Mouse (Mus musculus) heart, adult 2 months (tissue): ENCODE measurements around the gene Cbln3. TPM values are rescaled to one million over a fixed set of nuclear protein-coding genes. Genes with fewer than 3 reads are reported as not detected.

Experiments
- DNase-seq, 2 experiments: peaks; one replicate each; pipeline ENCODE4 v3.0.0; 2021
- H3K27ac ChIP-seq: fragments of 200-600 bp; 2 replicates; pipeline ENCODE4 v1.8.1; 2022
- H3K27me3 ChIP-seq: fragments of 200-500 bp; 2 replicates; pipeline ENCODE4 v1.6.1; 2012; ENCODE audit warnings: mild to moderate bottlenecking, low read length, inconsistent platforms, mixed read lengths; ENCODE audit not compliant: control insufficient read depth, insufficient read depth
- H3K36me3 ChIP-seq: fragments of 200-500 bp; 2 replicates; pipeline ENCODE4 v1.6.1; 2012; ENCODE audit warnings: low read length, inconsistent platforms; ENCODE audit not compliant: control insufficient read depth, insufficient read depth
- H3K4me1 ChIP-seq: fragments of 200-500 bp; 2 replicates; pipeline ENCODE4 v1.6.1; 2011; ENCODE audit warnings: low read length; ENCODE audit not compliant: control insufficient read depth, insufficient read depth
- H3K4me3 ChIP-seq: fragments of 200-600 bp; 2 replicates; pipeline ENCODE4 v1.8.1; 2022
- H3K79me2 ChIP-seq: fragments of 200-500 bp; replicated peaks from 2 replicates; pipeline ENCODE4 v1.6.1; 2012; ENCODE audit warnings: mild to moderate bottlenecking, inconsistent platforms, low read length, moderate library complexity, mixed read lengths; ENCODE audit not compliant: control insufficient read depth, insufficient read depth
- H3K9ac ChIP-seq: fragments of 200-500 bp; 2 replicates; pipeline ENCODE4 v1.6.1; 2012; ENCODE audit warnings: low read depth, mild to moderate bottlenecking, control low read depth, inconsistent platforms, low read length, mixed read lengths
- CTCF ChIP-seq: fragments of 200-600 bp; IDR thresholded peaks from 2 replicates; pipeline ENCODE4 v1.8.1; 2022; ENCODE audit warnings: antibody characterized with exemption, mild to moderate bottlenecking, moderate library complexity
- EP300 ChIP-seq: fragments of 200-500 bp; IDR thresholded peaks from 2 replicates; pipeline ENCODE4 v1.6.1; 2011; ENCODE audit warnings: low read depth, low read length, control low read depth; ENCODE audit not compliant: insufficient read depth
- POLR2A ChIP-seq: fragments of 200-500 bp; IDR thresholded peaks from 2 replicates; pipeline ENCODE4 v1.6.1; 2011; ENCODE audit warnings: mild to moderate bottlenecking, low read depth, low read length, control low read depth; ENCODE audit not compliant: insufficient read depth
- WGBS: fragments of 180-500 bp; shearing (Covaris S2); methylation state at CpG from one replicate; pipeline ENCODE4 v1.1.7; 2018; 5-methylcytosine and 5-hydroxymethylcytosine counted together
- intact Hi-C: fragments of 180-260 bp; cut with DNase I; formaldehyde crosslinking; loops from one replicate; pipeline ENCODE4 v1.15.1; 2025
- polyA plus RNA-seq: library from polyadenylated mRNA; depleted of rRNA; stranded (reverse); fragments of >200 nt; gene quantifications from 2 replicates; pipeline ENCODE4 v1.2.3, GENCODE M21; 2012
- total RNA-seq, 2 experiments: library from RNA; stranded (reverse); gene quantifications; 2 replicates each; pipeline ENCODE4 v1.2.3; 2021

Cbln3 gene
- total and polyA plus RNA-seq, 3 experiments, result 0.06 to 0.18 TPM; not detected in 1

GRCm38 (mm10) chr14:55883663-55884062 is 529 bp downstream of the Cbln3 start:
- intact Hi-C loops, result loop anchor here (10.0 kb wide), 1 partner anchor 209 kb away; the partner anchor contains the start of genes Gmpr2 and Nedd8
- Histone ChIP-seq H3K4me1 (peaks cover 11% of the 10 kb centered on the region), H3K27me3 (no peaks in the 10 kb centered on the region), H3K4me3 (no peak overlapping the region), H3K9ac (no peak overlapping the region), H3K27ac (no peak overlapping the region), H3K79me2 (0 out of 2 replicates have a peak, but pooled peaks cover 1% of the 10 kb centered on the region), H3K36me3 (peaks cover 5% of the 10 kb centered on the region; the same call in 1 of the 2 replicates)
- TF ChIP-seq EP300, result no peak
- no peak for TF ChIP-seq CTCF
- no peak for TF ChIP-seq POLR2A
- DNase-seq, result no peak
- WGBS, result 91% methylated on average over 12 of the region's 12 CpGs

GRCm38 (mm10) chr14:55883149-55883661 is 987 bp downstream of the Cbln3 start:
- no peak for TF ChIP-seq POLR2A
- TF ChIP-seq CTCF, result no peak
- no peak for TF ChIP-seq EP300
- H3K79me2 ChIP-seq, result 0 out of 2 replicates have a peak, but pooled peaks cover 1% of the 10 kb centered on the region
- H3K27me3 ChIP-seq, result no peaks in the 10 kb centered on the region
- no peak overlapping the region for H3K9ac ChIP-seq
- H3K4me1 ChIP-seq, result peaks cover 11% of the 10 kb centered on the region
- no peak overlapping the region for H3K4me3 ChIP-seq
- 93% methylated on average over 13 of the region's 13 CpGs for WGBS
- peaks cover 4% of the 10 kb centered on the region; the same call in 1 of the 2 replicates for H3K36me3 ChIP-seq
- intact Hi-C loops, result loop anchor here (10.0 kb wide), 1 partner anchor 208 kb away; the partner anchor contains the start of genes Gmpr2 and Nedd8
- DNase-seq, result no peak
- H3K27ac ChIP-seq, result no peak overlapping the region

- 76% methylated on average over 6 of the region's 6 CpGs for WGBS
- Histone ChIP-seq H3K9ac (no peak overlapping the region), H3K27me3 (peaks cover 2% of the 10 kb centered on the region; the same call in 1 of the 2 replicates), H3K36me3 (peaks cover 2% of the 10 kb centered on the region; the same call in 1 of the 2 replicates), H3K4me3 (no peak overlapping the region), H3K4me1 (peaks cover 11% of the 10 kb centered on the region), H3K79me2 (0 out of 2 replicates have a peak, but pooled peaks cover 1% of the 10 kb centered on the region), H3K27ac (no peak overlapping the region)
- TF ChIP-seq CTCF (no peak), POLR2A (no peak), EP300 (no peak)
- no peak for DNase-seq
- intact Hi-C loops, result loop anchor here (10.0 kb wide), 1 partner anchor 207 kb away; the partner anchor contains the start of genes Gmpr2 and Nedd8
Measured at GRCm38 (mm10) chr14:55882171-55882641, 2.0 kb downstream of the Cbln3 start.

- Histone ChIP-seq H3K27ac (no peak overlapping the region), H3K9ac (no peak overlapping the region), H3K4me3 (no peak overlapping the region), H3K27me3 (peaks cover 2% of the 10 kb centered on the region; the same call in 1 of the 2 replicates), H3K4me1 (peaks cover 5% of the 10 kb centered on the region), H3K79me2 (0 out of 2 replicates have a peak, but pooled peaks cover 1% of the 10 kb centered on the region), H3K36me3 (no peaks in the 10 kb centered on the region)
- no peak for TF ChIP-seq EP300
- no peak for TF ChIP-seq CTCF
- no peak for TF ChIP-seq POLR2A
- intact Hi-C loops, result loop anchor here (10.0 kb wide), 1 partner anchor 206 kb away; the partner anchor contains the start of genes Gmpr2 and Nedd8
- WGBS, result 48% methylated on average over 8 of the region's 8 CpGs
- no peak for DNase-seq
Measured at GRCm38 (mm10) chr14:55880982-55881381, 3.2 kb downstream of the Cbln3 start.

- WGBS, result 25% methylated on average over 1 of the region's 1 CpGs
- H3K4me1 ChIP-seq, result peaks cover 5% of the 10 kb centered on the region
- no peak overlapping the region for H3K9ac ChIP-seq
- no peak overlapping the region for H3K27ac ChIP-seq
- H3K27me3 ChIP-seq, result peaks cover 2% of the 10 kb centered on the region; the same call in 1 of the 2 replicates
- peak; percentile 70 to 72 for DNase-seq
- no peak overlapping the region for H3K4me3 ChIP-seq
- TF ChIP-seq POLR2A (no peak), CTCF (peak; percentile 92), EP300 (0 out of 2 replicates have a peak, but pooled peaks have one; percentile 39)
- intact Hi-C loops, result loop anchor here (10.0 kb wide), 1 partner anchor 205 kb away; the partner anchor contains the start of genes Gmpr2 and Nedd8
- no peaks in the 10 kb centered on the region for H3K79me2 ChIP-seq
- no peaks in the 10 kb centered on the region for H3K36me3 ChIP-seq
Measured at GRCm38 (mm10) chr14:55879623-55880022, 4.6 kb downstream of the Cbln3 start.

- peaks cover 5% of the 10 kb centered on the region; the same call in 1 of the 2 replicates for H3K4me1 ChIP-seq
- no peak overlapping the region for H3K4me3 ChIP-seq
- intact Hi-C loops, result no loop called here
- peaks cover 2% of the 10 kb centered on the region; the same call in 1 of the 2 replicates for H3K27me3 ChIP-seq
- H3K9ac ChIP-seq, result no peak overlapping the region
- H3K27ac ChIP-seq, result no peak overlapping the region
- TF ChIP-seq POLR2A (no peak), CTCF (peak; percentile 37)
- H3K36me3 ChIP-seq, result no peaks in the 10 kb centered on the region
- DNase-seq, result no peak
- 17% methylated on average over 7 of the region's 7 CpGs for WGBS
- no peaks in the 10 kb centered on the region for H3K79me2 ChIP-seq
Measured at GRCm38 (mm10) chr14:55878316-55878940, 5.8 kb downstream of the Cbln3 start.
